Mouse (Mus musculus): ENCODE results near the gene Arhgap15. TPM values are rescaled to one million over a fixed set of nuclear protein-coding genes. Genes with fewer than 3 reads are reported as not detected.
A peak's percentile ranks its signal among the peaks of the same experiment; 100 is the strongest.

Gene Arhgap15
- total and polyA plus RNA-seq, 3 experiments, result 16.6 to 40.3 (median 19.8) TPM

DNA sequence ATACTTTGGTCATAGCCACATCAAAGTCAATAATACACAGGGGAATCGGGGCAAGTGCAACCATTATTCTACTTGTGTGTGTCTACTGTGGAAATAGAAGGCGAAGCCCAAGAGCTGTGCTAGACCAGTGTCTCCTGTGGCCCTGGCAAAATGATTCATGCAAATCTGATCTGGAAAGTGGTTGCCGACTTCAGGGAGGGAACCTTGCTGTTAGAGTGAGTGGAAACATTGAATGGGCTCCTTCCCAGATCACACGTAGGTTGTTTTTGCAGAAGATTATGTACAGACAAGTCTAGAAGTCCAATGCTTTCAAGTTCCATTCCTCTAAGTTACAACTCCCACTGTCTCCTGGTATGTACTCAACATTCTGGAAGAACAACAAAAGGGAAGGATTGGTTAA lies 606.2 kb downstream of the Arhgap15 start:
- Histone ChIP-seq H3K4me3 (replicated peaks in 1 of 3; ENCODE audit: low read depth in 2 of 3, low read length in 2 of 3, poor library complexity in 1 of 3) (no peak overlapping the region), H3K9me3 (replicated peaks; ENCODE audit: low read length) (peaks cover 2% of the 10 kb centered on the region), H3K27ac (ENCODE audit: insufficient read depth, low read depth) (no peak overlapping the region), H3K4me1 (ENCODE audit: control insufficient read depth in 1 of 2, insufficient read depth in 2 of 2) (peaks cover 11 to 20% of the 10 kb centered on the region in 2 experiments), H3K79me2 (replicated peaks; ENCODE audit: control insufficient read depth, extremely low read depth, insufficient read depth, poor library complexity, severe bottlenecking) (no peaks in the 10 kb centered on the region), H3K4me2 (ENCODE audit: insufficient read depth, low read depth, poor library complexity, severe bottlenecking) (no peak overlapping the region), H3K27me3 (replicated peaks) (no peaks in the 10 kb centered on the region), H3K9ac (ENCODE audit: insufficient read depth, low read depth) (no peak overlapping the region), H3K36me3 (replicated peaks in 1 of 2; ENCODE audit: control insufficient read depth in 1 of 2, insufficient read depth in 1 of 2, low read length in 1 of 2) (no peaks in the 10 kb centered on the region)
- in situ Hi-C loops (cut with MboI; ENCODE audit: low pct_ligation_motif_present, low pct_unique_long_range_greater_than_20kb, low sequenced_read_pairs) (no loop called here), dilution Hi-C loops (cut with MboI; ENCODE audit: extremely low pct_ligation_motif_present, extremely low pct_unique_long_range_greater_than_20kb, low sequenced_read_pairs) (no loop called here)
- TF ChIP-seq MAX (IDR thresholded peaks at IDR 0.05; ENCODE audit: low read length) (peak; percentile 44; the same call in 1 of the 2 replicates), IRF4 (IDR thresholded peaks at IDR 0.05; ENCODE audit: low read depth, low read length) (peak; percentile 74), JUND (conservative IDR thresholded peaks at IDR 0.05; ENCODE audit: low read depth, low read length) (peak; percentile 83), MAZ (IDR thresholded peaks at IDR 0.05; ENCODE audit: low read depth, low read length) (no peak), PAX5 (IDR thresholded peaks at IDR 0.05; ENCODE audit: low read length) (no peak), JUN (IDR thresholded peaks at IDR 0.05; ENCODE audit: insufficient read depth, low read depth, low read length) (peak; percentile 51; the same call in 1 of the 2 replicates), MAFK (IDR thresholded peaks at IDR 0.05; ENCODE audit: insufficient replicate concordance, low read length) (0 out of 2 replicates have a peak, but pooled peaks have one; percentile 48), TCF12 (IDR thresholded peaks at IDR 0.05; ENCODE audit: low read depth, low read length) (peak; percentile 48; the same call in 1 of the 2 replicates), RCOR1 (conservative IDR thresholded peaks at IDR 0.05; ENCODE audit: low read depth, low read length) (0 out of 2 replicates have a peak, but pooled peaks have one; percentile 66), CHD2 (IDR thresholded peaks at IDR 0.05; ENCODE audit: low read length) (0 out of 2 replicates have a peak, but pooled peaks have one; percentile 12), RAD21 (IDR thresholded peaks at IDR 0.05; ENCODE audit: low read depth, low read length) (peak; percentile 0), EP300 (IDR thresholded peaks at IDR 0.05; ENCODE audit: low read length) (peak; percentile 86), ETS1 (conservative IDR thresholded peaks at IDR 0.05; ENCODE audit: low read depth, low read length) (peak; percentile 76), MEF2A (IDR thresholded peaks at IDR 0.05; ENCODE audit: borderline replicate concordance, low read depth, low read length) (peak; percentile 49; the same call in 1 of the 2 replicates), MXI1 (IDR thresholded peaks at IDR 0.05; ENCODE audit: low read depth, low read length) (no peak), BHLHE40 (IDR thresholded peaks at IDR 0.05; ENCODE audit: low read depth, low read length) (peak; percentile 38; the same call in 1 of the 2 replicates), ZC3H11A (IDR thresholded peaks at IDR 0.05; ENCODE audit: low read depth, low read length) (no peak), SMC3 (IDR thresholded peaks at IDR 0.05; ENCODE audit: low read depth, low read length) (peak; percentile 22; the same call in 1 of the 2 replicates)
- DNase-seq (ENCODE audit: extremely low read depth), result peak; percentile 71

DNA sequence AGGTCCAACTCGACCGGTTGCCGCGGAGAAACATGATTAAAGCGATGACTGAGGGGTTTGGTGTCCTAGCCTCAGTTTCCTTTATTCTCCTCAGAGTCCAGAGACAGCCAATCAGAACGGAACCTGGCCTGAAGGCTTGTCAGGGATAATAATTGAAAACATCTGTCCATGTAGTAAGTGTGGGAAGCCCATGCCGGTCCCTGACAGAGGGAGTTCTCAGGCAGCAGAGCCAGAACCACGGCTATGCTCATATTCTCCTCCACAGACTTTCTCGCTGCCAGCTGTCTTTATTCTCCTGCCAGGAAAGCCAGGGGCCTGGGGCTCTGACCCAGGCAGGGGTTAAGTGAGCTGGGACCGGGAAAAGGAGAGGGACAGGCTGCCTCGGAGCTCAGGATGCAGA lies 606.7 kb downstream of the Arhgap15 start:
- in situ Hi-C loops (cut with MboI; ENCODE audit: low pct_ligation_motif_present, low pct_unique_long_range_greater_than_20kb, low sequenced_read_pairs), result no loop called here

More for the DNA sequence above, 606.7 kb downstream of the Arhgap15 start:
- Histone ChIP-seq H3K27ac (ENCODE audit: insufficient read depth, low read depth) (no peak overlapping the region), H3K27me3 (replicated peaks) (no peaks in the 10 kb centered on the region), H3K4me1 (ENCODE audit: control insufficient read depth in 1 of 2, insufficient read depth in 2 of 2) (peaks cover 11 to 20% of the 10 kb centered on the region in 2 experiments), H3K79me2 (replicated peaks; ENCODE audit: control insufficient read depth, extremely low read depth, insufficient read depth, poor library complexity, severe bottlenecking) (no peaks in the 10 kb centered on the region), H3K4me2 (ENCODE audit: insufficient read depth, low read depth, poor library complexity, severe bottlenecking) (no peak overlapping the region), H3K4me3 (replicated peaks in 1 of 3; ENCODE audit: low read depth in 2 of 3, low read length in 2 of 3, poor library complexity in 1 of 3) (no peak overlapping the region), H3K9me3 (replicated peaks; ENCODE audit: low read length) (peaks cover 2% of the 10 kb centered on the region), H3K9ac (ENCODE audit: insufficient read depth, low read depth) (no peak overlapping the region), H3K36me3 (replicated peaks in 1 of 2; ENCODE audit: control insufficient read depth in 1 of 2, insufficient read depth in 1 of 2, low read length in 1 of 2) (no peaks in the 10 kb centered on the region)
- DNase-seq (ENCODE audit: extremely low read depth), result no peak
- dilution Hi-C loops (cut with MboI; ENCODE audit: extremely low pct_ligation_motif_present, extremely low pct_unique_long_range_greater_than_20kb, low sequenced_read_pairs), result no loop called here
- TF ChIP-seq USF1 (IDR thresholded peaks at IDR 0.05; ENCODE audit: low read depth, low read length) (no peak), KAT2A (IDR thresholded peaks at IDR 0.05; ENCODE audit: insufficient replicate concordance, low read length) (no peak), CHD1 (IDR thresholded peaks at IDR 0.05; ENCODE audit: low read depth, low read length) (no peak), ZNF384 (IDR thresholded peaks at IDR 0.05; ENCODE audit: low read depth, low read length) (no peak), POLR2A (IDR thresholded peaks at IDR 0.05; ENCODE audit: low read depth, low read length) (no peak), CTCF (conservative IDR thresholded peaks at IDR 0.05 in 1 of 2, IDR thresholded peaks at IDR 0.05 in 1 of 2; ENCODE audit: low read depth in 2 of 2, low read length in 2 of 2) (no peak)

Measured in CH12.LX (cell line).